Mouse (Mus musculus) lung, postnatal 0 days (tissue): Measurements from ENCODE around the gene Zbtb7b.

Source experiments
- CTCF ChIP-seq: IDR thresholded peaks from 2 replicates; pipeline ENCODE4 v1.5.1; 2016; ENCODE audit warnings: antibody characterized with exemption, mild to moderate bottlenecking
- EP300 ChIP-seq: IDR thresholded peaks from 2 replicates; pipeline ENCODE4 v1.6.1; 2016; ENCODE audit warnings: antibody characterized with exemption, mild to moderate bottlenecking, control low read depth

DNA sequence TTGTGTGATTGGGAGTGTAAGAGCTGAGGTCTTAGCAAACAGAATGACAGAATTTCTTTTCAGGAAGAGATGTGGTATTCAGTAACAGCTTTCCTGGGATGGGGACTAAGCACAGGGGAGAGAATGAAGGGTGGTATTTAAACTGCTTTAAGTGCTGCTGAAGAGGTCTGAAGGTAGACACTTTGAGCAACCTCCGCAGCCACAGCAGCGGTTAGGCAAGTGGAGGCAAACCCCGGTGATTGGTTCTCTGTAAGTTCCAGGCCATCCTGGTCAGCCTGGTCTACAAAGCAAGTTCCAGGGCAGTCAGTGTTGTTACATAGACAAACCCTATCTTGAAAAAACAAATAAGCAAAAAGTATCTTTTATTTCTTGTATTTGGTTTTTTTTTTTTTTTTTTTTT is 25.4 kb upstream of the Zbtb7b start:
- no peak for TF ChIP-seq CTCF
- no peak for TF ChIP-seq EP300
